Mouse (Mus musculus): ENCODE measurements around the gene Pcca.

Pcca gene

GRCm38 (mm10) chr14:122936460-122936859 lies 402.3 kb downstream of the Pcca start:
- ATAC-seq (ENCODE audit: low TSS enrichment), result no peak
